Mouse (Mus musculus) kidney, adult 2 months (tissue): Measurements from ENCODE around the gene St3gal2.

Experiments used
- CTCF ChIP-seq: fragments of 200-500 bp; conservative IDR thresholded peaks from 2 replicates; pipeline ENCODE4 v1.5.1; 2011; ENCODE audit warnings: low read depth, mild to moderate bottlenecking, control low read depth, low read length, moderate library complexity, mixed read lengths; ENCODE audit not compliant: insufficient read depth, insufficient read length
- POLR2A ChIP-seq: fragments of 200-500 bp; IDR thresholded peaks from one replicate; pipeline ENCODE4 v1.6.1; 2011; ENCODE audit warnings: low read depth, low read length, control low read depth

DNA sequence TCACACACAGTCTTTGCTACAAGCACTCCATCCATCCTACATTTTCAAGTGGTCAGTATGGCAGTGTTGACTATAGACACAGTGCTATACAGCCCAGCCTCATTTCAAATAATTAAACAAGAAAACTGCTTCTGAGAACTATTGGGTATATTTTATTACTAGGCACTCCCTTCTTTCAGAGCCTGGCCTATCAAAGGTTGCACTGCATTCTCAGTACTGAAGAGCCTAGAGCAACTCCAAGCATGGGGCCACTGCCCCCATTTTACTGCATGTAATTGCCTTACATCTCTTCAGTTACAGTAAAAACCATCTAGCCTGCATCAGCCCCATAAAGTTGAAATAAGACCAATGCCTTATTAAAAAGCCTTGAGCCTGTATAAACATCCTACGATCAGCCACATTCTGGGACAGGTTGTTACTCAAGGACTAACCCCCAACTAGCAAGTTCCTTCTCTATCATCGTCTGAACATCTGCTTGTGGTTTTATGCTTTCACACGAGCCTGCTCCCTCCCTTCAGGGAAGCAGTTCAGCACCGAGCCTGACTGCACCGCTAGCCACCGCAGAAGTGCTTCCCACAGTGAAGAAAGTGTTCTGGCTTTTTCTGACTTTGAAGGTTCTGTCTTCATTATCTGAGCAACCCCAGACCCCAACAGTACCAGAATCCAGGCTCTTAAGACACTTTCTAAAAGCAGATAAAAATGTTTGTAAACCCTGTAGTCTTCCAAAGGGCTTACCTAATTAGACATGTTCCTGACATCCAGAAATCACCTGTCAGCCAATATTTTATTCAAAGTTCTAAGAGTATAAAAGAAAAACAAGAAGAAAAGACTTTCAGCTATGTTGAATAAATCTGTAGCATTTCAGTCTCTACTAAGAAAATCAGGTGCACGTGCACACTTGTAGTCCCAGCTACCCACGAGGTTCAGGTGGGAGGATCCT, 68.4 kb downstream of the St3gal2 start:
- TF ChIP-seq CTCF (no peak), POLR2A (no peak)
